Mouse (Mus musculus) retina, postnatal 1 day (tissue): ENCODE measurements around the gene Rev3l.
"Not testable (repeated sequence)": the region's sequence is repeated elsewhere in the genome, so short reads cannot be mapped to it uniquely, and the experiment has no call there.

ENCODE experiments used
- DNase-seq: peaks from one replicate; pipeline ENCODE4 v3.0.0-alpha.2; 2012

Gene Rev3l

DNA sequence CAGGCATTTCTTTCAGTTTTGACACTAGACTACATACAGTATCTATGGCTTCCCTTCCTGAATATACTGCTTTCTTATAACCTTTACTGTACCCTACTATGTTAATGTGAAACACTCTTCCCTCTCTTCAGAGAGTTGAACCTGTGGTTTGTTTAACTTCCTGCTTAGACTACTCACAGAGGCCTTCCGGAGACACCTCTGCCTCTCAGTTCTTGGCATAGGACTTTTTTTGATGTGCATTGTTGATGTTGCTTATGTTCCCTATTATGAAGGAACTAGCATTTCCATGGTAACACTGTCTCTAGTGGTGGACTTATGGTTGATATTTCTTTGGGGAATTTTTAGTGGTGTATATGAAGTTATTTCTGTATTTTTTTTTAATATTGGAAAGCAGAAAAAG, 61.4 kb downstream of the Rev3l start:
- no peak for DNase-seq

DNA sequence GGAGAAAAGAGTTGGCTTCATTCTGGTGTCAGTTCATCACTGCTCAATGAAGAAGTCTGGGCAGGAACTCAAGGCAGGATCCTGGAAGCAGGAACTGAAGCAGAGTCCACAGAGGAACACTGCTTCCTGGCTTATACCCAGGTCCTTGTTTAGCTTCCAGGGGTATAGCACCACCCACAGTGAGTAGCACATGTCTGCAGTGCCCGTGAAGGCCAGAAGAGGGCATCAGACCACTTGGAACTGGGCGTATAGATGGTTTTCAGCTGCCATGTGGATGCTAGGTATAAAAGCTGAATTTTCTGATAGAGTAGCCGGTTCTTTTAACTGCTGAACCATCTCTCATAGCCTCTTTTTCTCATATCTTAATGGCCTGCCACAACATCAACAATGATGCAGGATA, 79.6 kb downstream of the Rev3l start:
- DNase-seq = peak; percentile 56

DNA sequence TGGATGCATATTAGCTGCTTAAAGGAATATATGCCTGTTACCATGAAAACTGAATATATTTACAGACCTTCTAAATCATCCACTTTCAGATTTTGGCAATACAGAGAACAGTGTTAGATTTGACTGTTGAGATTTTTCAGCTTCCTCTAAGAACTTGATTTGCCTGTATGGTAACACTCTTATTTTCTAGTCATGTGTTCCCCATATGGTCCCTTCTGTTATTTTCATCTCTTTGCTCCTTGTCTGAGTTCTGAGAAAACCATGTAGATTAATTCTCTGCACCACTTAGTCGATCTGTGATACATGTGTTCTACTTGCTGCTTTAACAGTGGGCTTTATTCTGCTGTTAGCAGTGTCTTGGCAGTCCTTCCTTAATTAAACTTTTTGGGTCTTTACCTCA, 110.7 kb downstream of the Rev3l start:
- DNase-seq = no peak

DNA sequence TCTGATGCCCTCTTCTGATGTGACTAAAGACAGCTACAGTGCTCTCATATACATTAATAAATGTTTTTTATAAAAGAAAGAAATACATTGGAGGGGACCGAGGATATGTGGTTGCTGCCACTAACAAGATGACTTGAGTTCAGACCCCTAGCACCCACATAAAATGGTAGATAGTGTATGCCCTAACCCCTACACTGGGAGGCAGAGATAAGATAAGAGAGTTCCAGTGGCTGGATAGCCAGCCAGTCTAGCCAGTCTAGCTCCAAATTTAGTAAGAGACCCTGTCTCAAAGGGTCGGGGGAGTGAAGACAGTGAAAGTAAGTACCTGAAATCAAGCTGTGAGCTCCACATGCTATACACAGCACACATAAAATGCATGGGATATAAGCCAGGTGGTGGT, 133.6 kb downstream of the Rev3l start:
- DNase-seq = no peak

DNA sequence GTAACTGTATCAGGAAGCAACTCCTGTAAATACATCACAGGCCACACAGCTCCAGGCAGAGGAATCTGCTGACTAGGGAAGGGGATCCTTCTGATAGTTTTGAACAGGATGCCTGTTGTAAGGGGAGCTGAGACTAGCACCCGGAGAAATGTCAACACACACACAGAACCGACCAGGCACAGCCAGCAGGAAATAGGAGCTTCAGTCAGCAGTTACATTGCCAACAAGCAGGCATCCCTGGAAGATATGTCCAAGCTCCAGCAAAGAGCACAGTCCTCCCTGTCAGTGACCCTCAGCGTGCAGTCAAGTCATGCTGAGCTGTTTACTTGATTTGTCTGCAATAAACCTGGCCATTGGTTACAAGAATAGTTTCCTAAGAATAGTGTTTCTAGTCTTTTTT, 156.7 kb downstream of the Rev3l start:
- DNase-seq = no peak

DNA sequence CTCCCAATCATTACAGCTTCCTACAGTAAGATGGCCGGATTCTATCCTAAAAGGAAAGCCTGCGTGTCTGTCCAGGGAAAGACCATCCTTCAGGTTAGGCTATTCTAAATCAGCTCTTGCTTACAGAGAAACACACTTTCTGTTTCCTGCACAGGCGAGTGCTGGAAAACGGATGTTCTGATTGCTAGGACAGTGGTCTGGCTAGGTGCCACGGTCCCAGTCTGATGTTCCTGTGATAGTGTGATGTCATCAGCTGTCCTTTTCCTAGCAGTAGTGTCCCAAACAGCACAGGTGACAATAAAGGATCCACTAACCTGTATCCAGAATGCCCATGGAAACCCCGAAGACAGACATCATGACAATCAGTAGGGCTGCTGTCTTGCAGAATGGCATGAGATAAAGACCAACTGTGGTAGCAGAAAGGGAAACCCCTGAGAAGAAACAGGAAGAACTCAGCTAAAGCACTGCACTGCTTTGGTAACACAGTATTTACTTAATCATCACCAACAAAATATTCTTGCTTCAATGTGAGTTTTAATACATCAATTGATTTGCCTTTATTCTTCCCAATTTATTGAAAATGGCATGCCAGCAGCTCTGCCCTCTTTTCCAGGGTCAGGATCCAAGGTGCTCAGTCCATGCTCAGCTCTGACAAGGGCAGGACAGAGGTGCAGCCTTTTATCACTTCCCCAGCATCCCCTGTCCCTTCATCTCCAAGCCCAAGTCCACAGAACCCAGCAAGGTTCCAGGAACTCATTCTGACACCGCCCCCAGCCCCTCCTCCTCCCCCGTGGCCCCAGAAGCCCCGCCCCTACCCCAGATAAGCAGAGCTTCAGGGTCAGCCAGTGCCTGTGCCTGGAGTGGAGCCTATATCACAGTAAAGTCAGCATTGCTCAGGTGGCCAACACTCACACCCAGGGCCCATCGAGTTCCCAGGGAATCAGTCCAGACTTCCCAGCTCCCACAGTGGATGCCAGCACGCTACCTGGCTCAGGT, 162.1 kb downstream of the Rev3l start:
- DNase-seq = no peak

DNA sequence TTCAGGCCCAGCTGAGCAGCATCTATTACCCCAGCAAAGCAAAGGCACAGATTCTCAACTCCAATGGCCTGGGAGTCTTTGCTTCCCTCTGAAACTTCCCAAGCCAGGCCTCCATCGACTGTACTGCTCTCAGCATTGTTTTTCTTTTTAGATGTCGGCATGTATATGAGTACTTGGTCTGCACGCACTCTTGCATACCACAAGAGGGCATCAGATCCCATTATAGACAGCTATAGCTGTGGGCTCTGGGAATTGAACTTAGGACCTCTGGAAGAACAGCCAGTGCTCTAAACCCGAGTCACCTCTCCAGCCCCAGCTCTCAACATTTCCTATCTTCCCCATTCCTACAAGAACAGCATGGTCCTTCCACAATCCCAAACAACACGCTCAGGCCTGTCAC, 164.6 kb downstream of the Rev3l start:
- no peak for DNase-seq

DNA sequence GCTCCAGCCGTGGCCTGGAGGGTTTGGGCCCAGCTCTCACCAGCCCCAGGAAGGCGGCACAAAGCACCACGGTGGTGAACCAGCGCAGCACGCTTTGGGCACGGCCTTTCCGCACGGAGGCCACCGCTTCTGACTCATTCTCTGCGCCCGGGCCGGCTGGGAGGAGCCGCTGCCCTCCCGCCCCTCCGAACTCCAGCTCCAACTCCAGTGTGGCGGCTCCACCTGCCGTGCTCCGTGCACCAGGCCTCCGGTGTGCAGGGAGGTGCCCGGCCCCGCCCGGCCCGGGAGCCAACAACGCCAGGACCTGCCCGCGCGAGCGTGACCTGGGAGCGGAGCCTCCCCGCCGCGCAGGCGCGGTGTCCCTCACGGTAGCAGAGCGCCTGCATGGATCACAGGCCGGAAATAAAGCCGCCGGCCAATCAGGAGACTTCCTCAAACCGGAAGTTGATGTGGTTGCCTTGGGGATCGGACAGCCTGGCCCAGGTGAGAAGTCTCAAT, 167.0 kb downstream of the Rev3l start, which contains the start of gene Mfsd4b4:
Gene Mfsd4b4 (minus strand): TSS at position 365 of the 498 bp plus-strand sequence.
- peak; percentile 93 for DNase-seq

DNA sequence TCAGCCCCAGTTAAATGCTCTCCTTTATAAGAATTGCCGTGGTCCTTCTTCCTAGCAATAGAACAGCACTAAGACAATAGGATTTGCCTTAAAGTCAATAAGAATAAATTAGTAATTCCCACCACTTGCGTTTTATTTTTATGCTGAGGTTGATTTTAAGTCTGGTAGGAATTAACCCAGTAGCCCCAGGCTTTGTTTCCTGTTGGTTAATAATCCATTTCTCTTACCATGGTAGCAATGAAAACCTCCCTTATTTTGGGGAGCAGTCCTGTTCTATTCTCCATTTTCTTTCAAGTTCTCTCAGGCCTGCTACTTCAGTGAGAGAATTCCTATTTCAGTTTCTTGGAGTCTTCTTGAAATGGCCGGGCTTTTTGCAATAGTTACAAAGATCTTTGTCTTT, 172.3 kb downstream of the Rev3l start:
- DNase-seq = no peak

DNA sequence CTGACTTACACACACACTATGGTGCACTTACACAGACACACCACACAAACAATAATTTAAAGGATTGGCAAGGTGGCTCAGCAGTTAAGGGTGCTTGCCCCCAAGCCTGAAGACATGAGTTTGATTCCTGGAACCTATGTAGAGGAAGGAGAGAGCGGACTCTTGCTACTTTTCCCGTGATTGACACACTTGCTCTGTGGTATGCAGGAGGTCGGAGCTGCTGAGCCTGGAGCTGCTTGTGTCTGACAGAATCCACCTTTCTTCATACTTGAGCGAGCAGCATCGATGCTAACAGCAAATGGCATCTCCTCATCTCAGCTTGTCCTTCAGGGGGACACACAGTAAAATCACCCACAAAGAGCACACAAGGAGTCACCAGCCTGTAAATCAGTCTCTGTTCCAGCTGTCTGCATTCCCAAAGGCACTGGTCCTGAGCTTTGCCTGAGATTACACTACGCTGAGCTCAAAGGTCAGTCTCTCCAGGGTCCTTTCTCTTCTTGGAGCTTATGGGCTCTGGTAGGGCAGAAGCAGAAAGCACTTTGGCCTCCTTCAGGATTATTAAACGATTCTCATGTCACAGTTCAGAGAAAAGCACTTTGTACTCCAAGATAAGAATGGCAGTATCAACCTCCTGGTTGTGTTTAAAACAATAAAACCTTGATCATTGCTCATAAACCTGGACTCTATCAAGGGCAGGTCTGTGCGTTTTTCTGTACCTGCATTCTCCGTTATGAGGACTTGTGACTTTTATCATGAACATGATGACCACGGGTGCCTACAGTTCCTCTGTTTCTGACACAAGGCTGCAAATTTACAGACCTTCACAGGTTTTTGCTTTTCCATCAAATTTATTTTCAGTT, 175.1 kb downstream of the Rev3l start:
- peak; percentile 58 for DNase-seq

DNA sequence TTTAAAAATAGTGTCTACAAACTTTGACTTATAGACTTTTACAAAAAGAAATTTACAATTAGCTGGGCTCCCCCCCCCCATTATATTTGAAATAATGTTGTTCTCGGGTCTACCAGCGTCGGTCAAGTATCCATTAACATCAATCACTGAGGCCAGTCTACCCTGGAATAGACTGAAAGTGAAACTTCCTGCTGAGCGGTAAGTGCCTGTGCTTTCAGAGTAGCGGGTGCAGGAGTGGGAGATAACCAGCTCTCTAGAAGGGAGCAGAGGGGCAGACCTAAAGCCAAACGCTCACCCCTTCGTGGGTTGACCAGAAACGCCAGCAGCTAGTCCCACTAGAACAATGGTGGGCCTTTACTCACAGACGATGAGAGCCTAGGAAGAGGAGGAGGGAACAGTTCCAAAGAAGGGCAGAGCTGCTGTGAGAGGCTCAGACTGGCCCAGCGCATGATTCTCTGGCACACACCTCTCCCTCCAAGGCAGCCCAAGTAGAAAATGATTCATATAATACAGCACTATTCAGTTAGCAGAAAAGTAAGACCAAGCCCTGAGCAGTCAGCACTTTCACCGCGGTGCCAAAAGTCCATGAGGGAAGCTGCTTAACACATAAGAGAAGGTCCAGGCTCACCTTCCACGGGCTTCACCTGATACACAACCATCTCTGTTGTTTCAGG, 177.0 kb downstream of the Rev3l start:
- DNase-seq = no peak

DNA sequence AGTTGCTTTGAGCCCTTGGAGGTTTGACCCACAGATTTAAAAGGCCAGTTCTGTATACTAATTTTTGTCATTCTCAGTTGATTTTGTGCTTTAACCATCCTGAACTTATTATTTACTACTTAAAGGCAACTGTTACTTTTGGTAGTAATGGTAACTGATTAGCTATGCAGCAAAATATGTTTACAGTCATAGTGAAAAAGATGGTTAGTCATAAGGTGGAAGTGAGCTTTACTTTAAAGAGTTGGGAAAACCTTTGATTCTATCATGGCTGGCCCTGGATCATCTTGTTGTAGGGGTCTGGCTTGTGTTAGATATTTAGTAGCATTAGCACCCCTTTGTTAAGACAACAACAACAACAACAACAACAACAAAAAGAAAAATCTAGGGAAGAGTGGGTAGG, 180.7 kb downstream of the Rev3l start:
- no peak for DNase-seq

DNA sequence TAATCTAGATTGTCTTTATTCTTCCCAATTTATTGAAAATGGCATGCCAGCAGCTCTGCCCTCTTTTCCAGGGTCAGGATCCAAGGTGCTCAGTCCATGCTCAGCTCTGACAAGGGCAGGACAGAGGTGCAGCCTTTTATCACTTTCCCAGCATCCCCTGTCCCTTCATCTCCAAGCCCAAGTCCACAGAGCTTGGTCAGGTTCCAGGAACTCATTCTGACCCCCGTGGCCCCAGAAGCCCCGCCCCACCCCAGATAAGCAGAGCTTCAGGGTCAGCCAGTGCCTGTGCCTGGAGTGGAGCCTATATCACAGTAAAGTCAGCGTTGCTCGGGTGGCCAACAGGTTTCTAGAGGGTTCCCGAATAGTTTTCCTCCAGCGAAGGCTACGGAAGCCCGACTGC, 192.6 kb downstream of the Rev3l start:
- not testable (repeated sequence) for DNase-seq
